Mouse (Mus musculus): ENCODE data around the gene Osbpl2. TPM values are rescaled to one million over a fixed set of nuclear protein-coding genes. Genes with fewer than 3 reads are reported as not detected.

Osbpl2 gene
- total and polyA plus RNA-seq, 3 experiments = 13.3 to 25.5 TPM; not detected in 1

DNA sequence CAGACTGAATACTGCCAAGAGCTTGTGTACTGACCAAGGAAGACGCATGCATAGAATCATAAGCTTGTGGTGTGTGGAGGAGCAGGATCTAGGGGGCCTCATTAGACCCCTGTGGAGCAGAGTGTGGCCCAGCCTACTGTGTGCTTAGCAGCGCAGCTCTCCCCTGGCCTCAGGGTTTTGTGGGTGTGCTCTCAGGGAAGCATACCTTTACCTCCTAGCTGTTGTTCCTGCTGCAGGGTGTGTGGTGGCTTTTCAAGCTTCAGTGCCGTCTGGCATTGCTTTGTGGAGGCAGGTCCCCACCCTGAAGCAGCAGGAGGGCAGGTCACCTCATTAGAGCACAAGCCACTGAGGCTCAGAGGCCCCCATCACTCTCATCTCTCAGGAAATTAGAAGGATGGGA lies 41.5 kb upstream of the Osbpl2 start:
- Histone ChIP-seq H3K36me3 (ENCODE audit: control insufficient read depth in 1 of 2, insufficient read depth in 2 of 2, low read length in 2 of 2) (peaks cover 0 to 2% of the 10 kb centered on the region in 2 experiments; a peak in 2 of 4 replicates), H3K79me2 (ENCODE audit: control insufficient read depth, insufficient read depth, low read length, poor library complexity) (no peaks in the 10 kb centered on the region), H3K4me3 (ENCODE audit: control insufficient read depth in 1 of 2, insufficient read depth in 1 of 2, low read depth in 2 of 2, low read length in 2 of 2) (no peak overlapping the region), H3K27me3 (ENCODE audit: control insufficient read depth in 1 of 2, insufficient read depth in 2 of 2, low read length in 2 of 2) (no peaks in the 10 kb centered on the region), H3K27ac (ENCODE audit: control insufficient read depth, low read depth, low read length) (no peak overlapping the region), H3K9me3 (replicated peaks; ENCODE audit: insufficient read depth, low read length) (no peaks in the 10 kb centered on the region), H3K9ac (ENCODE audit: control insufficient read depth, low read depth, low read length, poor library complexity, severe bottlenecking) (no peak overlapping the region), H3K4me1 (ENCODE audit: control insufficient read depth in 1 of 2, insufficient read depth in 2 of 2, low read length in 2 of 2) (no peaks in the 10 kb centered on the region)
- no peak for TF ChIP-seq CHD1 (IDR thresholded peaks at IDR 0.05; ENCODE audit: low read depth, low read length)
- no peak for TF ChIP-seq USF2 (IDR thresholded peaks at IDR 0.05; ENCODE audit: borderline replicate concordance in 1 of 2, insufficient read depth in 1 of 2, low read depth in 1 of 2, low read length in 2 of 2)
- no peak for TF ChIP-seq CHD2 (IDR thresholded peaks at IDR 0.05; ENCODE audit: low read length)
- TF ChIP-seq SMC3 (IDR thresholded peaks at IDR 0.05; ENCODE audit: low read depth, low read length) = no peak
- no peak for TF ChIP-seq NRF1 (IDR thresholded peaks at IDR 0.05; ENCODE audit: insufficient read depth, low read depth, low read length, poor library complexity, severe bottlenecking)
- TF ChIP-seq MXI1 (IDR thresholded peaks at IDR 0.05; ENCODE audit: low read depth, low read length) = no peak
- no peak for TF ChIP-seq BHLHE40 (IDR thresholded peaks at IDR 0.05; ENCODE audit: borderline replicate concordance, low read depth, low read length)
- TF ChIP-seq ETS1 (IDR thresholded peaks at IDR 0.05; ENCODE audit: low read depth, low read length) = no peak
- no peak for TF ChIP-seq MAZ (IDR thresholded peaks at IDR 0.05; ENCODE audit: low read depth, low read length)
- no peak for TF ChIP-seq RAD21 (IDR thresholded peaks at IDR 0.05; ENCODE audit: low read depth, low read length)
- no peak for TF ChIP-seq MYB (IDR thresholded peaks at IDR 0.05; ENCODE audit: low read depth, low read length)
- TF ChIP-seq GABPA (IDR thresholded peaks at IDR 0.05; ENCODE audit: low read depth, low read length) = no peak
- no peak for TF ChIP-seq ZNF384 (IDR thresholded peaks at IDR 0.05; ENCODE audit: low read depth, low read length)
- no peak for TF ChIP-seq EP300 (IDR thresholded peaks at IDR 0.05; ENCODE audit: low read depth in 1 of 2, low read length in 2 of 2)
- no peak for TF ChIP-seq MAFK (IDR thresholded peaks at IDR 0.05; ENCODE audit: borderline replicate concordance, low read depth, low read length)
- TF ChIP-seq TBP (IDR thresholded peaks at IDR 0.05; ENCODE audit: low read depth, low read length) = no peak
- no peak for TF ChIP-seq NELFE (IDR thresholded peaks at IDR 0.05; ENCODE audit: low read depth, low read length)
- TF ChIP-seq USF1 (IDR thresholded peaks at IDR 0.05; ENCODE audit: low read depth, low read length) = no peak
- no peak for TF ChIP-seq RCOR1 (IDR thresholded peaks at IDR 0.05; ENCODE audit: low read depth, low read length)
- no peak for DNase-seq (ENCODE audit: low read depth, low spot score)

GRCm38 (mm10) chr2:180080680-180081079 lies 38.4 kb upstream of the Osbpl2 start:
- no peaks in the 10 kb centered on the region; a peak in 1 of 4 replicates for H3K36me3 ChIP-seq (ENCODE audit: control insufficient read depth in 1 of 2, insufficient read depth in 2 of 2, low read length in 2 of 2)
- no peak for TF ChIP-seq TCF12 (IDR thresholded peaks at IDR 0.05; ENCODE audit: low read depth, low read length)
- TF ChIP-seq KAT2A (conservative IDR thresholded peaks at IDR 0.05; ENCODE audit: low read depth, low read length) = no peak
- no peak for TF ChIP-seq MEF2A (IDR thresholded peaks at IDR 0.05; ENCODE audit: extremely low read depth, insufficient replicate concordance, low read depth, low read length, poor library complexity, severe bottlenecking)
- H3K4me3 ChIP-seq (ENCODE audit: control insufficient read depth in 1 of 2, insufficient read depth in 1 of 2, low read depth in 2 of 2, low read length in 2 of 2) = no peak overlapping the region
- no peaks in the 10 kb centered on the region for H3K27me3 ChIP-seq (ENCODE audit: control insufficient read depth in 1 of 2, insufficient read depth in 2 of 2, low read length in 2 of 2)
- no peaks in the 10 kb centered on the region for H3K4me1 ChIP-seq (ENCODE audit: control insufficient read depth in 1 of 2, insufficient read depth in 2 of 2, low read length in 2 of 2)
- no peaks in the 10 kb centered on the region for H3K9me3 ChIP-seq (replicated peaks; ENCODE audit: insufficient read depth, low read length)
- no peaks in the 10 kb centered on the region for H3K79me2 ChIP-seq (ENCODE audit: control insufficient read depth, insufficient read depth, low read length, poor library complexity)
- DNase-seq (ENCODE audit: low read depth, low spot score) = no peak
- H3K9ac ChIP-seq (ENCODE audit: control insufficient read depth, low read depth, low read length, poor library complexity, severe bottlenecking) = no peak overlapping the region
- no peak overlapping the region for H3K27ac ChIP-seq (ENCODE audit: control insufficient read depth, low read depth, low read length)

Data from MEL (cell line).